Mouse (Mus musculus): ENCODE results near the gene Camkv.

The Camkv gene

DNA sequence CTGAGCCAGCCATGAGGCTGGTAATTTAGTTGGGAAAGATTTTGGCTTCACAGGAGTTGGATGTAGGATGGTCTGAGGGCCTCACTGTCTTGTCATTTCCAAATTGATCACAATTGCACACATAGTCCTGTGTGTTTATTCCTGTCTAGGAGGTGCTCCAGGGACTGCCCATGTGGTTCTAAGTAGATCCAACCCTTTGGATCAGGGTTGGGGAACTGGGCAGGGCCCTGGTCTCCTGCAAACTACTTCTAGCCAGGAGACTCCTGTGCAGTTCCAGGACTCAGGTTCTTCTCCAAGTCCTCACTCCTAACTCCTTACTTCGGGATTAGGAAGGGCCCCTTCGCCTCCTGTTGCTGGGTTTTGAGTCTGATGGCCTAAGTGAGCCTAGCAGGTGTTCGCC, at the start of gene Camkv:
Gene Camkv, plus strand, starts transcription at position 301 of the 400 bp plus-strand sequence.
- DNase-seq (ENCODE audit: low read depth, low spot score) = no peak

GRCm38 (mm10) chr9:107887804-107888266, 47.6 kb upstream of the Camkv start, which contains the start of gene Mon1a:
Gene Mon1a, plus strand, starts transcription at chr9:107888151.
- peak; percentile 93 for DNase-seq (ENCODE audit: low read depth, low spot score)

GRCm38 (mm10) chr9:107888267-107888850, 47.1 kb upstream of the Camkv start:
- peak; percentile 73 for DNase-seq (ENCODE audit: low read depth, low spot score)

DNA sequence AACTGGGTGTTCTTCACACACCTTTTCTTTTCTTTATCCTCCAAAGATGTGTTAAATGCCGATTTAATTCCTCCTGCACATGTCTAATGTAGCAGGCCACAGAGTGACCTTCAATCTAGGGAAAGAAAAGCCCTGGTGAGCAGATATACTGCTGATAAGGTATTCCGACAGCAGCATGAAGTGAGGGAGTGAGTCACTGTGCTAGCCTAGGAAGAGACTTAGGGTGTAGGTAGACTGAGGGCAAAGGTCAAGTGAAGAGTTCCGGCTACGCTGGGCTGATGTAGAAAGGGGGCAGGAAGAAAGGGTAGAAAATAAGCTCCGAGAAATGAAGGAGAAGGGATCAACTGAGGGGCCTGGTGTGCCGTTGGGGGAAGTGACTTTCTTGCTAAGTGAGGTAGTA, 45.2 kb upstream of the Camkv start:
- DNase-seq (ENCODE audit: low read depth, low spot score) = no peak

DNA sequence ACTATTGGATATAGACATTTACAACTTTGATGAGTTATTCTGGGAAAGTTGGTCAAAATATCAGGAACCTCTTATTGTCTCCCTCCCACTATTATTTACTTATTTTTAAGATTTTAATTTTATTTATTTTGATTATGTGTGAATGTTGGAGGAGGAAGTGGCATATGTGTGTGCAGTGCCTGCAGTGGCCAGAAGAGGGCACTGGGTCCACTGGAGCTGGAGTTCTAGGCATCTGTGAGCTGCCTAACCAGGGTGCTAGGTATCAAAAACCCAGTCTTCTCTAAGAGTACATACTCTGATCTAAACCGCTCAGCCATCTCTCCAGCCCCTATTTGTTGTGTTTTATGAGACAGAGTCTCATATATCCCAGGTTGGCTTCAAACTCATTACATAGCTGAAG, 44.5 kb upstream of the Camkv start:
- peak; percentile 70 for DNase-seq (ENCODE audit: low read depth, low spot score)

- no peak for DNase-seq (ENCODE audit: low read depth, low spot score)
Measured at GRCm38 (mm10) chr9:107898563-107898962, 36.9 kb upstream of the Camkv start.

GRCm38 (mm10) chr9:107899855-107900254, 35.6 kb upstream of the Camkv start:
- no peak for DNase-seq (ENCODE audit: low read depth, low spot score)

- peak; percentile 97 for DNase-seq (ENCODE audit: low read depth, low spot score)
Measured at GRCm38 (mm10) chr9:107900840-107901626, 34.4 kb upstream of the Camkv start.

DNA sequence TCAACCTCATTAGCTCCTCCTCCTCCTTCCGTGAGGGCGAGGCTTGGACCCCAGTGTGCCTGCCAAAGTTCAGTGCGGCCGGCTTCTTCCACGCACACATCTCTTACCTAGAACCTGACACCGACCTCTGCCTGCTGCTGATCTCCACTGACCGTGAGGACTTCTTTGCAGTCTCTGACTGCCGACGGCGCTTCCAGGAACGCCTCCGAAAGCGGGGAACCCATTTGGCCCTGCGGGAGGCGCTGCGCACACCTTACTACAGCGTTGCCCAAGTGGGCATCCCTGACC, 33.9 kb upstream of the Camkv start:
- no peak for DNase-seq (ENCODE audit: low read depth, low spot score)

- peak; percentile 92 for DNase-seq (ENCODE audit: low read depth, low spot score)
Measured at GRCm38 (mm10) chr9:107904726-107905125, 30.7 kb upstream of the Camkv start.

DNA sequence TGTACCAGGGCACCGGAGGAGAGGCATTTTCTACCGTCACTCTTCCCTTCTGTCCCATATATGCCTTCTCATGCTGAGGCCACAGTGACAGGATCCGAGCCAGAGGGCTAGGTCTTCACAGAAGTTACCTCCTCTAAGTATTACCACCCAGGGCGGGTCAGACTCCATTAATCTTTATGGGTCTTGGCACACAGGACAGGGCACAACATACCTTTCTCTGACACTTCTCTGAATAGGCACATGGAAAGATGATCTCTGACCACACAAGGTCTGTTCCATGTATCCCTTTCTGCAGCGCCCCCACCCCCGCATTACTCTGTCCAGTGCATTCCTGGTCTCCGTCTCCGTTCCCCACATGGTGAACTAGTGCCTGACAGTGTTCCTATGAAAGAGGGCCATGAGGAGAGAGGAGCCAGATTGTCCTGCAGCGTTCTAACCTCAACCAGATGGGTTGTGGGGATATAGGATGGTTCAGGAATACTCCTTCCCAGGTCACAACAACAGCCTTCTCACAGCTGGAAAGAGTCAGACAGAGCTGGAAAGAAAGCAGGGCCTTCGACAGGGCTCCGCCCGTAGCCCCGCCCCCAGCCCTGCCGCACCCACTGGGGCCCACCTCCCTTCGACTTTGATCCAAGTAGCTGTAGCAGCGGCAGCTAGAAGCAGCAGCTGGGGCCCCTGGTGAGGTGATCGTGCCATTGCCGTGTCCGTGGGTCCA, 29.1 kb upstream of the Camkv start, which contains the start of gene Mst1r:
Gene Mst1r, plus strand, starts transcription at position 622 of the 715 bp plus-strand sequence.
- peak; percentile 91 for DNase-seq (ENCODE audit: low read depth, low spot score)

DNA sequence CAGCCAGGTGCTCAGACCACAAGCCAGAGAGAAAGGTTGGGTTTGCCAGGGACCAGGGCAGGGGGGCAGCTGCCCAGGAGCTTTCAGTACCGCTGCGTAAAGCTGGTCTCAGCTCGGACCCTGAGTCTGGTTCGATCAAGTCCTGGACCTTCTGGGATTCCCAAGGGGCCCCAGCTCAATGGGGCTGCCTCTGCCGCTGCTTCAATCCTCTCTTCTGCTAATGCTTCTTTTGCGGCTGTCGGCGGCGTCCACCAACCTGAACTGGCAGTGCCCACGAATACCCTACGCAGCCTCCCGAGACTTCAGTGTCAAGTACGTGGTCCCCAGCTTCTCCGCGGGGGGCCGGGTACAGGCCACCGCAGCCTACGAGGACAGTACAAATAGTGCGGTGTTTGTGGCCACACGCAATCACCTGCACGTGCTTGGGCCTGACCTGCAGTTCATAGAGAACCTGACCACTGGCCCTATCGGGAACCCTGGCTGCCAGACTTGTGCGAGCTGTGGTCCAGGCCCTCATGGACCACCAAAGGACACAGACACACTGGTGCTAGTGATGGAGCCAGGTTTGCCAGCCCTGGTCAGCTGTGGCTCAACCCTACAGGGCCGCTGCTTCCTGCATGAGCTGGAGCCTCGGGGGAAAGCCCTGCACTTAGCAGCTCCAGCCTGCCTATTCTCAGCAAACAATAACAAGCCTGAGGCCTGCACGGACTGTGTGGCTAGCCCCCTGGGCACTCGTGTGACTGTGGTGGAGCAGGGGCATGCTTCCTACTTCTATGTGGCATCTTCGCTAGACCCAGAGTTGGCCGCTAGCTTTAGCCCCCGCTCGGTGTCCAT, 28.3 kb upstream of the Camkv start:
- DNase-seq (ENCODE audit: low read depth, low spot score) = no peak

DNA sequence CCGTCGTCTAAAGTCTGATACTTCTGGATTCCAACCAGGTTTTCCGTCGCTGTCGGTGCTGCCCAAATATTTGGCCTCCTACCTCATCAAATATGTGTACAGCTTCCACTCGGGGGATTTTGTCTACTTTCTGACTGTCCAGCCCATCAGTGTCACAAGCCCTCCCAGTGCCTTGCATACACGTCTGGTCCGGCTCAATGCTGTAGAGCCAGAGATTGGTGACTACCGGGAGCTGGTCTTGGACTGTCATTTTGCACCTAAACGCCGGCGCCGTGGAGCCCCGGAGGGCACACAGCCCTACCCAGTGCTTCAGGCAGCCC, 27.7 kb upstream of the Camkv start:
- DNase-seq (ENCODE audit: low read depth, low spot score) = no peak

GRCm38 (mm10) chr9:107908410-107909158, 26.9 kb upstream of the Camkv start:
- no peak for DNase-seq (ENCODE audit: low read depth, low spot score)

GRCm38 (mm10) chr9:107910025-107910769, 25.3 kb upstream of the Camkv start:
- no peak for DNase-seq (ENCODE audit: low read depth, low spot score)

GRCm38 (mm10) chr9:107914764-107915420, 20.6 kb upstream of the Camkv start:
- no peak for DNase-seq (ENCODE audit: low read depth, low spot score)

DNA sequence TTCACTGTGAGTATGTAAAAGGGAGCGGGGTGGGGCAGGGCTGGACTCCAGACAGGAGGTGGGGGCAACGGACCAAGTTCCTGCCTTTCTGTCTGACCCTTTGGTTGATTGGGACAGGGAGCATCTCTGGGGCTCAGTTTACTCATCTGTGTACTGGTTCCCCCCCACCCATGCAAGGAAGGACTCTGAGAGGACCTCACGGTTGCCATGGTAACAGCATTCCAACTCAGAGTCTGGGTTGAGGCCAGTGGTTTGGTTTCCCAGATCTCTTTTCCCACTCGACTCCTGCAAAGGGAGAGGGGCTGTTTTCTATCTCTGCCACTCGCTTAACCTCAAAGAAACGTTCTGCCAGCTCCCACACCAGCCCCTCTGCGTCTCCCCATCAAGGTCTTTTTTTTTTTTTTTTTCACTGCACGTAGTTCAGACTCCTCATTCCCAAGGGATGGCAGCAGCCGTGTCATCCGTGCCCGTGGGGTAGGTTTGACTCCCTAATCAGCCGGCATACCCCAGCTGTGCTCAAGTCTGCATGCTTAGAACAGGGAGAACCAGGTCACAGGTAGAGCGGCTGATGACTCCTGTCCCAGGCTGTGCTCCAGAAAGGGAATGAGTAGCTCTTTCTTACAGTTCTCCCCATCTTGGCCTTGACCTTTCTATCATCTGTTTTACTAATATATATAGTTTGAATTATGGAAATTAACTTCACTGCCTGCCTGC, 17.4 kb upstream of the Camkv start:
- peak; percentile 57 for DNase-seq (ENCODE audit: low read depth, low spot score)

GRCm38 (mm10) chr9:107918884-107919283, 16.6 kb upstream of the Camkv start:
- DNase-seq (ENCODE audit: low read depth, low spot score) = no peak

DNA sequence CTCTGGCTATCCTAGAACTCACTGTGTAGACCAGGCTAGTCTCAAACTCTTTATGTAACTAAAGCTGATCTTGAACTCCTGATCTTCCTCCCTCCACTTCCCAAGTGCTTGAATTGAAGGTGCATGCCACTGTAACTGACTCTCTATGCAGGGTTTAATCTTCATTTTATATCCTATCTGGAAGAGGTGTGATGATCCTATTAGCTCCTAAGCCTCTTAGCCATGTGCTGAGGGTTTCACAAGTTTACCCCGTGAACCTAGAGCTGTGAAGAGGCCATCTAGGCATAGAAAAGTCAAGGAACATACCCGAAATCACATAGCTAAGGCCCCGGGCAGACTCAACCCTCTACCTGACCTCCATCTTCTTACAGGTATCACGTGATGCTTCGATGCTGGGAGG, 16.0 kb upstream of the Camkv start:
- no peak for DNase-seq (ENCODE audit: low read depth, low spot score)

Data from ZHBTc4 (cell line).